Mouse (Mus musculus) limb, embryonic 15.5 days (tissue): Measurements from ENCODE around the gene Pla2g4c. TPM values are rescaled to one million over a fixed set of nuclear protein-coding genes. Genes with fewer than 3 reads are reported as not detected.

Source experiments
- polyA plus RNA-seq: library from polyadenylated mRNA; unstranded; fragments of >200 nt; fragmentation: Nextera tagmentation; extraction: Ambion mirVana; gene quantifications from 2 replicates; pipeline ENCODE4 v1.2.1, GENCODE M21; 2015

Pla2g4c gene
- polyA plus RNA-seq, 1 experiment from 2014 or later = 0.90 TPM

Other genes with a start within 250 kb of the Pla2g4c start
- gene Vmn1r85, start 229.5 kb upstream of the Pla2g4c start, polyA plus RNA-seq = 0.04 TPM in 1 of 2 replicates, not detected in the other
- gene Vmn1r86, start 204.7 kb upstream of the Pla2g4c start, polyA plus RNA-seq = not detected in 2 replicates
- not detected in 2 replicates for gene Vmn1r87, start 184.5 kb upstream of the Pla2g4c start, polyA plus RNA-seq
- gene Vmn1r88, start 165.1 kb upstream of the Pla2g4c start, polyA plus RNA-seq = not detected in 2 replicates
- gene Vmn1r89, start 111.6 kb upstream of the Pla2g4c start, polyA plus RNA-seq = not detected in 2 replicates
- 83.4 and 85.3 TPM in 2 replicates for gene Lig1, start 47.4 kb upstream of the Pla2g4c start, polyA plus RNA-seq
- gene Zswim9, start 45.9 kb upstream of the Pla2g4c start, polyA plus RNA-seq = 9.3 and 11.0 TPM in 2 replicates
- gene Cabp5, start 73.5 kb downstream of the Pla2g4c start, polyA plus RNA-seq = not detected in 2 replicates
- gene Bsph1, start 126.2 kb downstream of the Pla2g4c start, polyA plus RNA-seq = not detected in 2 replicates
- not detected in 2 replicates for gene Bsph2, start 246.4 kb downstream of the Pla2g4c start, polyA plus RNA-seq